Mouse (Mus musculus): ENCODE measurements around the gene Yif1a. TPM values are rescaled to one million over a fixed set of nuclear protein-coding genes. Genes with fewer than 3 reads are reported as not detected.
A peak's percentile ranks its signal among the peaks of the same experiment; 100 is the strongest.

Gene Yif1a
- polyA plus RNA-seq, 1 experiment = 137 TPM

GRCm38 (mm10) chr19:5097521-5098362 lies 9.4 kb downstream of the Yif1a start:
- 10% methylated on average over 31 of the region's 31 CpGs for WGBS
- TF ChIP-seq CTCF (IDR thresholded peaks at IDR 0.05; ENCODE audit: borderline replicate concordance, control insufficient read depth, extremely low read depth, insufficient read depth, low read length, poor library complexity) (no peak), POLR2A (IDR thresholded peaks at IDR 0.05; ENCODE audit: control insufficient read depth, extremely low read depth, insufficient read depth, low read length, poor library complexity) (no peak)
- peaks cover 10% of the 10 kb centered on the region for H3K4me1 ChIP-seq (replicated peaks; ENCODE audit: control insufficient read depth, insufficient read depth, low read length)
- H3K27ac ChIP-seq (ENCODE audit: control insufficient read depth, insufficient read depth, low read length) = no peak overlapping the region
- no peaks in the 10 kb centered on the region; the same call in 1 of the 2 replicates for H3K27me3 ChIP-seq (ENCODE audit: control insufficient read depth, insufficient read depth, low read length)
- no peak for DNase-seq
- peak overlapping the region; percentile 24 for H3K4me3 ChIP-seq (ENCODE audit: control insufficient read depth, insufficient read depth, low read length)
- H3K36me3 ChIP-seq (ENCODE audit: control insufficient read depth, insufficient read depth, low read length) = peaks cover 23% of the 10 kb centered on the region; the same call in 1 of the 2 replicates

GRCm38 (mm10) chr19:5098363-5099143 lies 10.2 kb downstream of the Yif1a start, which contains the start of gene Cnih2:
TSS of gene Cnih2 (minus strand) at chr19:5098521.
- Histone ChIP-seq H3K4me3 (ENCODE audit: control insufficient read depth, insufficient read depth, low read length) (peak within 1 kb of the TSS; percentile 24), H3K4me1 (replicated peaks; ENCODE audit: control insufficient read depth, insufficient read depth, low read length) (peaks cover 10% of the 10 kb centered on the region), H3K27me3 (ENCODE audit: control insufficient read depth, insufficient read depth, low read length) (no peaks in the 10 kb centered on the region; the same call in 1 of the 2 replicates), H3K36me3 (ENCODE audit: control insufficient read depth, insufficient read depth, low read length) (peaks cover 29% of the 10 kb centered on the region), H3K27ac (ENCODE audit: control insufficient read depth, insufficient read depth, low read length) (no peak within 1 kb of the TSS)
- WGBS = 11% methylated on average over 48 of the region's 48 CpGs
- peak; percentile 70 for DNase-seq
- TF ChIP-seq POLR2A (IDR thresholded peaks at IDR 0.05; ENCODE audit: control insufficient read depth, extremely low read depth, insufficient read depth, low read length, poor library complexity) = no peak
- TF ChIP-seq CTCF (IDR thresholded peaks at IDR 0.05; ENCODE audit: borderline replicate concordance, control insufficient read depth, extremely low read depth, insufficient read depth, low read length, poor library complexity) = no peak

- no peak for DNase-seq
- WGBS = 2% methylated on average over 9 of the region's 9 CpGs
- peaks cover 7% of the 10 kb centered on the region for H3K4me1 ChIP-seq (replicated peaks; ENCODE audit: control insufficient read depth, insufficient read depth, low read length)
Measured at GRCm38 (mm10) chr19:5106074-5106473, 17.7 kb downstream of the Yif1a start.

GRCm38 (mm10) chr19:5106731-5107191 lies 18.4 kb downstream of the Yif1a start, which contains the start of gene Rab1b:
TSS of gene Rab1b (minus strand) at chr19:5107072.
- no peaks in the 10 kb centered on the region for H3K27me3 ChIP-seq (ENCODE audit: control insufficient read depth, insufficient read depth, low read length)
- H3K4me1 ChIP-seq (replicated peaks; ENCODE audit: control insufficient read depth, insufficient read depth, low read length) = peaks cover 7% of the 10 kb centered on the region
- H3K36me3 ChIP-seq (ENCODE audit: control insufficient read depth, insufficient read depth, low read length) = peaks cover 16% of the 10 kb centered on the region
- DNase-seq = peak; percentile 97
- H3K27ac ChIP-seq (ENCODE audit: control insufficient read depth, insufficient read depth, low read length) = peak within 1 kb of the TSS; percentile 81
- H3K4me3 ChIP-seq (ENCODE audit: control insufficient read depth, insufficient read depth, low read length) = peak within 1 kb of the TSS; percentile 76
- WGBS = 1% methylated on average over 45 of the region's 46 CpGs
- TF ChIP-seq POLR2A (IDR thresholded peaks at IDR 0.05; ENCODE audit: control insufficient read depth, extremely low read depth, insufficient read depth, low read length, poor library complexity) (no peak; the same call in 1 of the 2 replicates), CTCF (IDR thresholded peaks at IDR 0.05; ENCODE audit: borderline replicate concordance, control insufficient read depth, extremely low read depth, insufficient read depth, low read length, poor library complexity) (no peak)

More at GRCm38 (mm10) chr19:5106074-5106473, 17.7 kb downstream of the Yif1a start:
- H3K4me3 ChIP-seq (ENCODE audit: control insufficient read depth, insufficient read depth, low read length) = peak overlapping the region; percentile 76
- TF ChIP-seq POLR2A (IDR thresholded peaks at IDR 0.05; ENCODE audit: control insufficient read depth, extremely low read depth, insufficient read depth, low read length, poor library complexity) (no peak), CTCF (IDR thresholded peaks at IDR 0.05; ENCODE audit: borderline replicate concordance, control insufficient read depth, extremely low read depth, insufficient read depth, low read length, poor library complexity) (no peak)
- H3K36me3 ChIP-seq (ENCODE audit: control insufficient read depth, insufficient read depth, low read length) = peaks cover 22% of the 10 kb centered on the region
- H3K27ac ChIP-seq (ENCODE audit: control insufficient read depth, insufficient read depth, low read length) = peak overlapping the region; percentile 81
- no peaks in the 10 kb centered on the region for H3K27me3 ChIP-seq (ENCODE audit: control insufficient read depth, insufficient read depth, low read length)

GRCm38 (mm10) chr19:5107556-5108270 lies 19.4 kb downstream of the Yif1a start:
- Histone ChIP-seq H3K36me3 (ENCODE audit: control insufficient read depth, insufficient read depth, low read length) (peaks cover 12% of the 10 kb centered on the region), H3K27me3 (ENCODE audit: control insufficient read depth, insufficient read depth, low read length) (no peaks in the 10 kb centered on the region), H3K27ac (ENCODE audit: control insufficient read depth, insufficient read depth, low read length) (no peak overlapping the region), H3K4me1 (replicated peaks; ENCODE audit: control insufficient read depth, insufficient read depth, low read length) (peaks cover 7% of the 10 kb centered on the region), H3K4me3 (ENCODE audit: control insufficient read depth, insufficient read depth, low read length) (no peak overlapping the region)
- DNase-seq = no peak
- WGBS = 92% methylated on average over 18 of the region's 18 CpGs
- no peak for TF ChIP-seq CTCF (IDR thresholded peaks at IDR 0.05; ENCODE audit: borderline replicate concordance, control insufficient read depth, extremely low read depth, insufficient read depth, low read length, poor library complexity)

GRCm38 (mm10) chr19:5108271-5108575 lies 19.9 kb downstream of the Yif1a start:
- Histone ChIP-seq H3K27ac (ENCODE audit: control insufficient read depth, insufficient read depth, low read length) (no peak overlapping the region), H3K27me3 (ENCODE audit: control insufficient read depth, insufficient read depth, low read length) (no peaks in the 10 kb centered on the region), H3K4me3 (ENCODE audit: control insufficient read depth, insufficient read depth, low read length) (no peak overlapping the region), H3K4me1 (replicated peaks; ENCODE audit: control insufficient read depth, insufficient read depth, low read length) (peaks cover 7% of the 10 kb centered on the region), H3K36me3 (ENCODE audit: control insufficient read depth, insufficient read depth, low read length) (peaks cover 7% of the 10 kb centered on the region)
- TF ChIP-seq CTCF (IDR thresholded peaks at IDR 0.05; ENCODE audit: borderline replicate concordance, control insufficient read depth, extremely low read depth, insufficient read depth, low read length, poor library complexity) (no peak), POLR2A (IDR thresholded peaks at IDR 0.05; ENCODE audit: control insufficient read depth, extremely low read depth, insufficient read depth, low read length, poor library complexity) (no peak)
- WGBS = 77% methylated on average over 5 of the region's 5 CpGs
- no peak for DNase-seq
